Mouse (Mus musculus) liver, embryonic 14.5 days (tissue): Measurements from ENCODE around the gene 2310011J03Rik.

Experiments used
- CTCF ChIP-seq: IDR thresholded peaks from 2 replicates; pipeline ENCODE4 v1.5.1; 2016; ENCODE audit warnings: antibody characterized with exemption, low read depth, control low read depth
- EP300 ChIP-seq: IDR thresholded peaks from 2 replicates; pipeline ENCODE4 v1.6.1; 2016; ENCODE audit warnings: antibody characterized with exemption, low read depth

DNA sequence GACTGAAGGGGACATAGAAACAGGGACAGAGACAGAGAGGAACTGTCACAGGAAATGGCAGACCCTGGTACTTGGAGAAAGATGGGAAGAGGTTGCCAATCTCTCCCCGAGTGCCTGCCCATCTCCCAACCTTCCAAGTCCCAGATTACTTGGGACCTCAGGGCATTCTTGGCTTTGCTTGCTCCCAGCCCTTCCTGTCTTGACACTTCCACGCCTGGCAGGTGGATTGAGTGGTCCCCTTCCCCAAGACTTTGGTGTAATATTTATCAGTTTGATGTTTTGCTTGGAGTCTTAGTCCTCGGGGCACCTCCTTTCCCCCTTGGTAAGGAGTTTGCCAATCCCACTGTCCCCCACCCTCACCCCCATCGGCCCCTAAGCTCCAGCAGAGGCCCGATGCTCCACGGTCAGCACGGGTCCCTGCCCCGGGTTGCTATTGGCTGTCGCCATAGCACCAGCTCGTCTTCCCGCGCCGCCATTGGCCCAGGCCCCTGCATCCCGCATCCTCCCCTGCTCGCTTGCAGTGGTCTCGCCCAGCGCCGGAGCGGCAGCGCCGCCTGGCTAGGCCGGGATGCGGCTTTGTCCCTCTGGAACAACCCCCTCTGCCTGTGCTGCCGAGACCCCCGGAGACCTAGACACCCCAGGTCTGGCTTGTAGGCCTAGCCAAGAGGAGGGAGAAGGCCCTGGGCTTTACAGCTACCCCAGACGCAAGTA lies 21.6 kb downstream of the 2310011J03Rik start:
- TF ChIP-seq CTCF (no peak), EP300 (no peak)
